Mouse (Mus musculus) neural tube, embryonic 15.5 days (tissue): ENCODE measurements around the gene Lrp2. TPM values are rescaled to one million over a fixed set of nuclear protein-coding genes. Genes with fewer than 3 reads are reported as not detected.

Experiments
- ATAC-seq: fragments of 200-750 bp; cut with Nextera tagmentation; 2 replicates; pipeline ENCODE4 v1.8.0; 2017; ENCODE audit warnings: mild to moderate bottlenecking, moderate TSS enrichment, moderate library complexity; ENCODE audit not compliant: low FRiP score
- H3K27ac ChIP-seq: fragments of 300-500 bp; sonication (generic); replicated peaks from 2 replicates; pipeline ENCODE4 v1.5.1; 2015; ENCODE audit warnings: mild to moderate bottlenecking, inconsistent platforms
- H3K27me3 ChIP-seq: fragments of 300-500 bp; sonication (generic); replicated peaks from 2 replicates; pipeline ENCODE4 v1.6.1; 2015; ENCODE audit warnings: inconsistent platforms
- H3K36me3 ChIP-seq: fragments of 300-500 bp; sonication (generic); 2 replicates; pipeline ENCODE4 v1.6.1; 2015; ENCODE audit warnings: inconsistent platforms
- H3K4me1 ChIP-seq: fragments of 300-500 bp; sonication (generic); 2 replicates; pipeline ENCODE4 v1.6.1; 2015; ENCODE audit warnings: inconsistent platforms
- H3K4me2 ChIP-seq: fragments of 300-500 bp; sonication (generic); 2 replicates; pipeline ENCODE4 v1.6.1; 2015; ENCODE audit warnings: inconsistent platforms, mild to moderate bottlenecking, moderate library complexity
- H3K4me3 ChIP-seq: fragments of 300-500 bp; sonication (generic); replicated peaks from 2 replicates; pipeline ENCODE4 v1.5.1; 2015; ENCODE audit warnings: mild to moderate bottlenecking, inconsistent platforms
- H3K9ac ChIP-seq: fragments of 300-500 bp; sonication (generic); replicated peaks from 2 replicates; pipeline ENCODE4 v1.6.1; 2015; ENCODE audit warnings: mild to moderate bottlenecking, inconsistent platforms
- H3K9me3 ChIP-seq: fragments of 300-500 bp; sonication (generic); replicated peaks from 2 replicates; pipeline ENCODE4 v1.6.1; 2016; ENCODE audit warnings: inconsistent platforms
- WGBS: fragments of 180-500 bp; shearing (Covaris S2); methylation state at CpG from one replicate; pipeline ENCODE4 v1.1.7; 2015; ENCODE audit warnings: mixed read lengths; 5-methylcytosine and 5-hydroxymethylcytosine counted together
- polyA plus RNA-seq: library from polyadenylated mRNA; unstranded; fragments of >200 nt; fragmentation: Nextera tagmentation; extraction: Ambion mirVana; gene quantifications from 2 replicates; pipeline ENCODE4 v1.2.1, GENCODE M21; 2015

Gene Lrp2
- polyA plus RNA-seq, 1 experiment from 2014 or later = 0.46 TPM

- Histone ChIP-seq H3K9me3 (no peaks in the 10 kb centered on the region), H3K36me3 (no peaks in the 10 kb centered on the region), H3K4me1 (peaks cover 2% of the 10 kb centered on the region; the same call in 1 of the 2 replicates), H3K27ac (no peak overlapping the region), H3K27me3 (no peaks in the 10 kb centered on the region), H3K9ac (no peak overlapping the region), H3K4me3 (no peak overlapping the region), H3K4me2 (no peak overlapping the region)
- ATAC-seq = peak; percentile 80; the same call in 1 of the 2 replicates
- 29% methylated on average over 3 of the region's 3 CpGs for WGBS
Measured at GRCm38 (mm10) chr2:69428116-69428515, 157.7 kb downstream of the Lrp2 start.

- no peaks in the 10 kb centered on the region for H3K36me3 ChIP-seq
- no peak overlapping the region for H3K9ac ChIP-seq
- no peak overlapping the region for H3K4me2 ChIP-seq
- H3K4me1 ChIP-seq = peaks cover 2% of the 10 kb centered on the region; the same call in 1 of the 2 replicates
- 85% methylated on average over 10 of the region's 10 CpGs for WGBS
- H3K27ac ChIP-seq = no peak overlapping the region
- H3K4me3 ChIP-seq = no peak overlapping the region
- no peak for ATAC-seq
- H3K9me3 ChIP-seq = no peaks in the 10 kb centered on the region
- H3K27me3 ChIP-seq = no peaks in the 10 kb centered on the region
Measured at GRCm38 (mm10) chr2:69427141-69427540, 158.7 kb downstream of the Lrp2 start.

- no peak overlapping the region for H3K27ac ChIP-seq
- no peaks in the 10 kb centered on the region for H3K27me3 ChIP-seq
- ATAC-seq = no peak
- H3K4me1 ChIP-seq = peaks cover 2% of the 10 kb centered on the region; the same call in 1 of the 2 replicates
- H3K4me2 ChIP-seq = no peak overlapping the region
- H3K36me3 ChIP-seq = no peaks in the 10 kb centered on the region
- H3K4me3 ChIP-seq = no peak overlapping the region
- H3K9me3 ChIP-seq = no peaks in the 10 kb centered on the region
- 90% methylated on average over 1 of the region's 1 CpGs for WGBS
- no peak overlapping the region for H3K9ac ChIP-seq
Measured at GRCm38 (mm10) chr2:69426081-69426480, 159.8 kb downstream of the Lrp2 start.

DNA sequence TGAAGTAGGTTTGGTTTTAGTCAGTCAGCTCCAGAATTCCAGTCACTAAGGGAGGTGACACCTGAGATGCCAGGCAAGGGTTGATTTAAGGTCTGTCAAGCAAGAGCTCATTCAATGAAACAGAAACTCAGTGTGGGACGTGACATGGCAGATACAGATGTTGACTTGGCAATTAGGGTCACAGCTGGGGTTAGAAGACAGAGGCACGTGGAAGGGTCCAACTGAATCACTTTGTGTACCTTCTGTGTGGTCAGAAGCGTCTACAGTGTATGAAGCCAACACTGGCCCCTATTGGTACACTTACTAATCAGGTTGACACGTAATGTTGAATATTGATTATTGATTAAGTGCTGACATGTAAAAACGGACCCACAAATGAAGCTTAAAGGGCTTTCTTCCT is 161.0 kb downstream of the Lrp2 start:
- no peak for ATAC-seq
- WGBS = 65% methylated on average over 5 of the region's 5 CpGs
- Histone ChIP-seq H3K4me3 (no peak overlapping the region), H3K4me1 (peaks cover 2% of the 10 kb centered on the region; the same call in 1 of the 2 replicates), H3K27ac (no peak overlapping the region), H3K9ac (no peak overlapping the region), H3K9me3 (no peaks in the 10 kb centered on the region), H3K36me3 (no peaks in the 10 kb centered on the region), H3K4me2 (no peak overlapping the region), H3K27me3 (no peaks in the 10 kb centered on the region)

- no peak overlapping the region for H3K4me3 ChIP-seq
- no peaks in the 10 kb centered on the region for H3K9me3 ChIP-seq
- no peaks in the 10 kb centered on the region for H3K27me3 ChIP-seq
- H3K4me2 ChIP-seq = peak overlapping the region; percentile 18; the same call in 1 of the 2 replicates
- no peak for ATAC-seq
- H3K27ac ChIP-seq = no peak overlapping the region
- no peak overlapping the region for H3K9ac ChIP-seq
- WGBS = 6% methylated on average over 11 of the region's 11 CpGs
- peaks cover 8% of the 10 kb centered on the region for H3K4me1 ChIP-seq
- H3K36me3 ChIP-seq = no peaks in the 10 kb centered on the region
Measured at GRCm38 (mm10) chr2:69418294-69418881, 167.5 kb downstream of the Lrp2 start.

DNA sequence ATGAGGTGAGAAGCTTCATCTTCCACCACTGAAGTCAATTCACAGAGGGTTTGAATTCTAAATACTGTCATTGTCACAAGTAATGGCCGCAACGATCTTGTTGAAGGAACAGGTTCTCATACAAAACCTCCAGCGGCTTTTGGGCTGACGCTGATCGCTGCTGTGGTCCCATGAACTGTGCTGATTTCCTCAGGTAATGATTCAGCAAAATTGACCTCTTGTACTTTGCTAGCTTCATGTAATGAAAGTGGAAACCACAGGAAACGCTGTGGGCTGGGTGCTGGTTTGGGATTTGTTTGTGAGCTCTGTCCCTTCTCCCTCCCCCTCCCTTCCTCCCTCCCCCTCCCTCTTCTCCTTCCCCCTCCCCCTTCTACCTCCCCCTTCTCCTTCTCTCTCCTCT is 170.8 kb downstream of the Lrp2 start:
- no peaks in the 10 kb centered on the region for H3K9me3 ChIP-seq
- peaks cover 8% of the 10 kb centered on the region for H3K4me1 ChIP-seq
- no peak overlapping the region for H3K27ac ChIP-seq
- H3K9ac ChIP-seq = no peak overlapping the region
- H3K27me3 ChIP-seq = no peaks in the 10 kb centered on the region
- H3K4me2 ChIP-seq = no peak overlapping the region
- no peaks in the 10 kb centered on the region for H3K36me3 ChIP-seq
- WGBS = 89% methylated on average over 6 of the region's 6 CpGs
- no peak overlapping the region for H3K4me3 ChIP-seq
- ATAC-seq = no peak

- H3K27me3 ChIP-seq = no peaks in the 10 kb centered on the region
- ATAC-seq = no peak
- 96% methylated on average over 10 of the region's 10 CpGs for WGBS
- no peak overlapping the region for H3K4me3 ChIP-seq
- H3K4me1 ChIP-seq = peaks cover 8% of the 10 kb centered on the region
- no peak overlapping the region for H3K27ac ChIP-seq
- H3K9ac ChIP-seq = no peak overlapping the region
- no peaks in the 10 kb centered on the region for H3K36me3 ChIP-seq
- no peaks in the 10 kb centered on the region for H3K9me3 ChIP-seq
- no peak overlapping the region for H3K4me2 ChIP-seq
Measured at GRCm38 (mm10) chr2:69414539-69414938, 171.3 kb downstream of the Lrp2 start.

DNA sequence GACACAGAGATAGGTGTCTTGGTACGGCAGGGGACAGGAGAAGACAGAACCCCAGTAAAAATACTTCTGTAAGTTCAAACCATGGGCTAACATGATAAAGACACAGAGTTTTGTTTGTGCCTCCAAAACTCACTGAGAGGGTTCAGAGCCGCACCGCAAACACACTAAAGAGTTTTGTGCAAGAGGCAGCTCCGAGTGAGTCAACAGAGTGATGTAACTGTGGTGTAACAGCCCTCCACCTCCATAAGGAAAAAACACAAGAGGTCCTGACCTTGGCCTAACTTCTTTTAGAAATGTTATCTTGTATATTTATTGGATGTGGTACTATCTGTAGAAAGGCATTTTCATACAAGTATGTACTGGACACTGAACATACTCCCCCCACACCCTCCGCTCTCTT is 180.2 kb downstream of the Lrp2 start:
- Histone ChIP-seq H3K9ac (no peak overlapping the region), H3K27me3 (no peaks in the 10 kb centered on the region), H3K9me3 (no peaks in the 10 kb centered on the region), H3K27ac (no peak overlapping the region), H3K4me3 (no peak overlapping the region), H3K4me2 (no peak overlapping the region), H3K4me1 (no peaks in the 10 kb centered on the region), H3K36me3 (no peaks in the 10 kb centered on the region)
- WGBS = 93% methylated on average over 5 of the region's 5 CpGs
- no peak for ATAC-seq

DNA sequence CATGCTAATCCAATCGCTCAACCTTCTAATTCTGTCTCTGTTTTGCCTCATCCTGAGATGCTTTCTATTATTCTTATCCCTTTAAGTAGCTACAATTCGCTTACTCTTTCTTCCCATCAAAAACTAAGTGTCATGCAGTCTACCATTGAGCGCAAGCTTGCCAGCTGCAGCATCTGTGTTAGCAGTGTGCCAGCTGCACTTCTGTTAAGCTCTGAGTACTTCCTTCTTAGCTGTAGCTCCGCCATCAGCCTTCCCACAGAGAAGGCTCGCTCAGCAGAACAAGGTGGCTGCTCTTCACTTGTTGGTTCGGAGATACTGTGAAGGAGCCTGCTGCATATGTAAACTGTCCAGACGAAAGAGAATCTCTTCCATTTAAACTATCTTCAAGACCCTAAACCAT is 183.6 kb downstream of the Lrp2 start:
- Histone ChIP-seq H3K36me3 (no peaks in the 10 kb centered on the region), H3K27me3 (no peaks in the 10 kb centered on the region), H3K4me3 (no peak overlapping the region), H3K9ac (no peak overlapping the region), H3K27ac (no peak overlapping the region), H3K4me2 (no peak overlapping the region), H3K9me3 (no peaks in the 10 kb centered on the region), H3K4me1 (no peaks in the 10 kb centered on the region)
- WGBS = 92% methylated on average over 7 of the region's 7 CpGs
- no peak for ATAC-seq

DNA sequence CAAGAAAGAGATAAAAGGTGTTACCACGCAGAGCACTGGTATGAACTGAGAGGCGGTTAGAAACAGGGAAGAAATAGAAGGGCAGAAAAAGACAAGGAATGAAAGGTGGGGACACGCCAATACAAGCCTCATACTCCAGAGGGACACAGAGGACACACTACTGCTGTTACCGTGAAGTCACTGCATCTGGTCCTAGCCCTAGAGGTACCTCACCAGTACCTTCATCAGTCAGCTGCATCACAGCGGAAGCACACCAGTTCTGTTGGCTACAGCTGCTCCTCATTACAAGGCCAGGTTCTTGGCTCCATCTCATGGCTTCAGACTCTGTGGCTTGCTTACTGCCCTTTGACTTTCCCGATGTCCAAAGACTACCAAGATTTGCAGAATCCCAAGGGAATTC is 184.0 kb downstream of the Lrp2 start:
- H3K27ac ChIP-seq = no peak overlapping the region
- H3K9me3 ChIP-seq = no peaks in the 10 kb centered on the region
- no peaks in the 10 kb centered on the region for H3K36me3 ChIP-seq
- ATAC-seq = no peak
- H3K27me3 ChIP-seq = no peaks in the 10 kb centered on the region
- WGBS = 96% methylated on average over 6 of the region's 6 CpGs
- H3K4me1 ChIP-seq = no peaks in the 10 kb centered on the region
- no peak overlapping the region for H3K4me2 ChIP-seq
- H3K9ac ChIP-seq = no peak overlapping the region
- H3K4me3 ChIP-seq = no peak overlapping the region

- no peaks in the 10 kb centered on the region for H3K36me3 ChIP-seq
- no peaks in the 10 kb centered on the region for H3K9me3 ChIP-seq
- H3K4me2 ChIP-seq = no peak overlapping the region
- H3K4me1 ChIP-seq = no peaks in the 10 kb centered on the region
- 80% methylated on average over 7 of the region's 7 CpGs for WGBS
- H3K9ac ChIP-seq = no peak overlapping the region
- ATAC-seq = no peak
- H3K4me3 ChIP-seq = no peak overlapping the region
- no peak overlapping the region for H3K27ac ChIP-seq
- no peaks in the 10 kb centered on the region for H3K27me3 ChIP-seq
Measured at GRCm38 (mm10) chr2:69400866-69401604, 184.8 kb downstream of the Lrp2 start.

- 84% methylated on average over 12 of the region's 12 CpGs for WGBS
- no peaks in the 10 kb centered on the region for H3K36me3 ChIP-seq
- no peak overlapping the region for H3K4me2 ChIP-seq
- no peaks in the 10 kb centered on the region for H3K27me3 ChIP-seq
- ATAC-seq = no peak
- no peak overlapping the region for H3K27ac ChIP-seq
- no peaks in the 10 kb centered on the region for H3K4me1 ChIP-seq
- no peak overlapping the region for H3K9ac ChIP-seq
- no peak overlapping the region for H3K4me3 ChIP-seq
- H3K9me3 ChIP-seq = no peaks in the 10 kb centered on the region
Measured at GRCm38 (mm10) chr2:69396760-69397435, 189.0 kb downstream of the Lrp2 start.
